Mouse (Mus musculus) brain, embryonic 14.5 days (tissue): ENCODE results near the gene Aurkb.
A peak's percentile ranks its signal among the peaks of the same experiment; 100 is the strongest.

Source experiments
- CTCF ChIP-seq: fragments of 200-500 bp; IDR thresholded peaks from 2 replicates; pipeline ENCODE4 v1.5.1; 2012; ENCODE audit warnings: inconsistent platforms, mild to moderate bottlenecking, moderate library complexity, borderline replicate concordance; ENCODE audit not compliant: insufficient read depth, insufficient read length; ENCODE audit errors: extremely low read depth
- POLR2A ChIP-seq: fragments of 200-500 bp; IDR thresholded peaks from 2 replicates; pipeline ENCODE4 v1.6.1; 2012; ENCODE audit warnings: mild to moderate bottlenecking, inconsistent platforms, borderline replicate concordance; ENCODE audit not compliant: poor library complexity, insufficient read depth, insufficient read length, severe bottlenecking; ENCODE audit errors: extremely low read depth

DNA sequence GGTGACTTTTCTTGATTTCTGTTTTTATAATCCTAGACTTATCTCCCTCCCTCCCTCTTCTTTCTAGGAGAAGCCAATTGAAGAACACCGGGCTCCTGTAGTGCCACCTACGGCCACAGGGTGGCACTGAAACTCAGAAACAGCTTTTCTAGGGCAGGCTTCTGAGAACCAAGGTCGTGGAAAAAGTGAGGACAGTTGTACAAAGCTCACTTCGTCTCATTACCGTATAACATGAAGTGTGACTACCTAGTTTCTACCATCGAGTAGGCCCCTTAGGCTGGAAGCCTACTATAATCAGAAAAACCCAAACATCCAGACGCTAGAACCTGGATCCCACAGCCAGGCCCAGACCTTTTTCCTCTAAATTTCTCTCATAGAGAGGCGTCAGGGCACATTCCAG is 21.5 kb downstream of the Aurkb start:
- TF ChIP-seq CTCF: peak; percentile 87; the same call in 1 of the 2 replicates
- no peak for TF ChIP-seq POLR2A
